Mouse (Mus musculus): ENCODE results near the gene Git2.

DNA sequence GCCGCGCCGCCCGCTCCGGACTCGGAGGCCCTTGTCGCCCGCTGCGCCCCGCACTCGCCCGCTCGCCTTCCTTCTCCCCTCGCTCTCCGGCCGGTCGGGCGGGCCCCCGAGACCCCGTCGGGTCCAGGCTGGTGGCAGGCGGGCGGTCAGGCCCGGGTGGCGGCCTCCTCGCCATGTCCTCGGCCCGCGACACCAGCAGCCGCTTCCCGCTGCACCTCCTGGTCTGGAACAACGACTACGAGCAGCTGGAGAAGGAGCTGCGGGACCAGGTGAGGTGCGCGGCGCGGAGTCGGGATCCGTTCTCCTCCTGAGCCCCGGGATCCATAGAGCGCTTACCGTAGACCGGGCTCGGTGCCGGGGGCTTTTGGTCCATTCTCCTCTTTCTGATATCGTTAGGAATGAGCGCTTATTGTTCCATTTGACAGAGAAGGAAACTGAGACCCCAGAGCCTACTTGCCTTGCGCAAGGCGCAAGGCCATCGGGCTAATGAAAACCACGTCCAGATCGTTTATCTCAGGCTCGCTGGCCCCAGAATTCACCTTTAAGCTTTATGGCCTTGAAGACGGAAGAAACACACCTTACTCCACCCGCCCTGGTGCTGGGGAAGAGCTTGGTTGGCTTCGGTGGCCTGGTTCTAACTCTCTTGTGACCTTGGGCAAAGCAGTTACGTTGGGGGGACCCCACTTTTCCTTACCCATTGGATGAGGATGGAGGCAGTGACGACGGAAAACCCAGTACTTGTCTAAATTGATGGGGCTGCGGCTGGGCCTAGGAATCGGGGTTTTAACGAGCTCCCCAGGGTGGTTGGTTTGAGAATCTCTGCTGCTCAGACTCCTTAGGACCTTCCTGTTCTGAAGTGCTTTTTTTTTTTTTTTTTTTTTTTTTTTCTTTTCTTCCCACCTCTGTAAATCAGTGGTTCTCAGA is at the start of gene Git2:
- peak; percentile 20; the same call in 1 of the 2 replicates for TF ChIP-seq CTCF (IDR thresholded peaks at IDR 0.05)
- TF ChIP-seq EP300 (IDR thresholded peaks at IDR 0.05) = no peak
